Mouse (Mus musculus): ENCODE results near the gene Grm1.

DNA sequence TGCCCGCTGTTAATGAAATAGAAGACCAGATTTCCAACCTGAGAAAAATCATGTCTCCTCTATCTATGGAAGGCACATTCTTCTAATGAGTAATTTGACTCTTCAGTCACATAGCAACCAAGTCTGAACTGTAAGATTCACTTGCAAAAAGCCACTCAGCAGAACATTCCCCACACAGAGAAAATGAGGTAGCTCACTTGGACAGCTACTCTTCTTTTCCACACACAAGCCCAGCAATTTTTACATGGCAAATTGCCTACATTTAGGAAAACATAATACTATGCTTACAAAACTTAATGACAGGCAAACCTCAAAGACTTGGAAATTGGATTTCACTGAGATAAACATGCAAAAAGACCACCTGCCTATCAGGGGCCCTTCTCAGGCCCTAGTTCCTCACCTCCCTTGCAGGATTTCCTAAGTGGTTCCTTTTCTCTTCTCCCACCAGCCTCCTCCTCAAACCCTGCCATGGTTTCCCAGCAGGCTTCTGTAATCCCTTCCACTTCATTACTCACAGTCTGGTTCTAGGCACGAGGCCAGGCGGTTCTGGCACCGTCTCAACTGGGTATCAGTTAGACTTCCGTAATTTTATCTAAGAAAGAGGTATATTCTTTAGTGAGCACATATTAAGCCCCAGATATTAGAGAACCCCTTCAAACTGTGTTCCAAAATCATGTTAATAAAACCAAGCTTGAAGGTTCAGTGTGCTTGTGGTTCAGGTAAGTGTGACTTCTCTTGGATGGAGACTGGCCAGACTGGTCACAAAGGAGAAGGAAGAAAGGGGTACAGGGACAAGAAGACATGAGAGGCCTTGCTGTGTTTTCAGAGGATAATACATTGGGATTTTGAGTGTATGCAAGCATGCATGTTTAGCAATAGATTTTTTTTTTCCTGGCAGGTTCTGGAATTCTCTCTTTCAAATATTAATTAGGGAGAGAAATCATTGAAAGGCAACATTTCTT, 269.1 kb downstream of the Grm1 start:
- TF ChIP-seq CTCF (IDR thresholded peaks at IDR 0.05; ENCODE audit: extremely low read depth, insufficient read length, insufficient replicate concordance, low read depth, low read length) (no peak), POLR2A (IDR thresholded peaks at IDR 0.05; ENCODE audit: low read depth, low read length) (no peak)
